Mouse (Mus musculus) kidney, adult 18-20 months (tissue): ENCODE results near the gene Lnx1.
A peak's percentile ranks its signal among the peaks of the same experiment; 100 is the strongest.

Source experiments
- DNase-seq: peaks from one replicate; pipeline ENCODE4 v3.0.0; 2021

Gene Lnx1

GRCm38 (mm10) chr5:74600010-74600409, 102.7 kb downstream of the Lnx1 start:
- DNase-seq, result no peak

DNA sequence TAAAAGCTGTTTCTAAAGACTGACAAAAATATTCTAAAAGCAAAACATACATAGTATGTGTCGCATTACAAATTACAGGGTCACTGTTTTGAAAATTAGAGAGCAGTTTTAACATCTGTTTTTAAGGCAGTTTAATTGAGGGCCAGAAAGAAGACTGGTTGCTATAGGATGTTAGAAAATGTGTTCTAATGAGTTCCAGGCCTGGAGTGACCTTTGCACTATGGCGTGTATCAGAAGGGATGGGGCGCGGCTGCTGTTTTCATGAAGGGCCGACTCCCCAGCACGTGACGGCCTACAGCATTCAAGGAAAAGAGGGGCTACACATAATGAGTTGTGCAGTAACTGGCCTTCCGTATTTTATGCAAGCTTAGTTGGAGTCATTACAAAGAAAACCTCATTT, 109.6 kb downstream of the Lnx1 start:
- no peak for DNase-seq

GRCm38 (mm10) chr5:74591413-74591812, 111.3 kb downstream of the Lnx1 start:
- no peak for DNase-seq

GRCm38 (mm10) chr5:74589133-74589532, 113.6 kb downstream of the Lnx1 start:
- no peak for DNase-seq

- DNase-seq, result no peak
These were observed 130.9 kb downstream of the Lnx1 start for GRCm38 (mm10) chr5:74571767-74572166.

GRCm38 (mm10) chr5:74561151-74561550, 141.6 kb downstream of the Lnx1 start:
- peak; percentile 5 for DNase-seq

DNA sequence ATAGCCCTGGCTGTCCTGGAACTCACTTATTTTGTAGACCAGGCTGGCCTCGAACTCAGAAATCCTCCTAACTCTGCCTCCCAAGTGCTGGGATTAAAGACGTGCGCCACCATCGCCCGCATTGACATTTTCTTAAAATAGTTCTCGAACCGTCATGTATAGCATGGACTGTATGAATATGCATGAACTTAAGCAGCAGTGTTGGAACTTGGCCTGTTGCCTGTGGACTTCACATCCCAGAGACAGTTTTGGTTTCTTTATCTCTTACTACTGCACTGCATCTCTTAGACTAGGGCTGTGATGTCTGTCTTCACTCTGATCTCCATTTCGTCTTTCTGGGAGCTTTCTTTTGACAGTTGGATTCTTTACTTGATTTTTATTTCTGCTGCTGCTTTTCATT, 153.1 kb downstream of the Lnx1 start:
- DNase-seq, result no peak

- DNase-seq, result no peak
These were observed 157.1 kb downstream of the Lnx1 start for GRCm38 (mm10) chr5:74545606-74546005.
